Mouse (Mus musculus) kidney, embryonic 14.5 days (tissue): ENCODE results near the gene Ndufa10. TPM values are rescaled to one million over a fixed set of nuclear protein-coding genes. Genes with fewer than 3 reads are reported as not detected.

Experiments used
- ATAC-seq: fragments of 200-750 bp; cut with Nextera tagmentation; 2 replicates; pipeline ENCODE4 v1.8.0; 2017; ENCODE audit warnings: moderate number of reproducible peaks, mild to moderate bottlenecking, moderate TSS enrichment, moderate library complexity; ENCODE audit not compliant: low FRiP score, low TSS enrichment
- H3K27ac ChIP-seq: fragments of 300-500 bp; sonication (generic); 2 replicates; pipeline ENCODE4 v1.5.1; 2014; ENCODE audit warnings: low read depth, mild to moderate bottlenecking, low read length, moderate library complexity, mixed read lengths
- H3K27me3 ChIP-seq: fragments of 300-500 bp; sonication (generic); 2 replicates; pipeline ENCODE4 v1.6.1; 2014; ENCODE audit warnings: mild to moderate bottlenecking, low read length; ENCODE audit not compliant: control insufficient read depth, insufficient read depth
- H3K36me3 ChIP-seq: fragments of 300-500 bp; sonication (generic); 2 replicates; pipeline ENCODE4 v1.6.1; 2014; ENCODE audit warnings: low read length, mixed read lengths; ENCODE audit not compliant: control insufficient read depth, insufficient read depth
- H3K4me1 ChIP-seq: fragments of 300-500 bp; sonication (generic); 2 replicates; pipeline ENCODE4 v1.6.1; 2014; ENCODE audit warnings: low read length, mixed read lengths; ENCODE audit not compliant: control insufficient read depth, insufficient read depth
- H3K4me2 ChIP-seq: fragments of 300-500 bp; sonication (generic); replicated peaks from 2 replicates; pipeline ENCODE4 v1.6.1; 2014; ENCODE audit warnings: low read depth, mild to moderate bottlenecking, low read length
- H3K4me3 ChIP-seq: fragments of 300-500 bp; sonication (generic); 2 replicates; pipeline ENCODE4 v1.5.1; 2014; ENCODE audit warnings: mild to moderate bottlenecking, low read length
- H3K9ac ChIP-seq: fragments of 300-500 bp; sonication (generic); 2 replicates; pipeline ENCODE4 v1.6.1; 2014; ENCODE audit warnings: low read depth, mild to moderate bottlenecking, low read length, moderate library complexity
- H3K9me3 ChIP-seq: fragments of 300-500 bp; sonication (generic); 2 replicates; pipeline ENCODE4 v1.6.1; 2016; ENCODE audit warnings: low read length; ENCODE audit not compliant: control insufficient read depth
- WGBS: fragments of 180-500 bp; shearing (Covaris S2); extraction: QIAGEN DNeasy Blood & Tissue Kit; methylation state at CpG from one replicate; pipeline ENCODE4 v1.1.7; 2014; 5-methylcytosine and 5-hydroxymethylcytosine counted together
- polyA plus RNA-seq: library from polyadenylated mRNA; unstranded; fragments of >200 nt; fragmentation: Nextera tagmentation; extraction: Ambion mirVana; gene quantifications from 2 replicates; pipeline ENCODE4 v1.2.1, GENCODE M21; 2014

Gene Ndufa10
- polyA plus RNA-seq, 1 experiment from 2014 or later = 335 TPM

- no peak overlapping the region for H3K4me2 ChIP-seq
- no peak overlapping the region for H3K4me3 ChIP-seq
- no peak for ATAC-seq
- peaks cover 34% of the 10 kb centered on the region for H3K36me3 ChIP-seq
- H3K27ac ChIP-seq = no peak overlapping the region
- H3K9ac ChIP-seq = no peak overlapping the region
- H3K27me3 ChIP-seq = no peaks in the 10 kb centered on the region
- 49% methylated on average over 4 of the region's 4 CpGs for WGBS
- 0 out of 2 replicates have a peak, but pooled peaks cover 2% of the 10 kb centered on the region for H3K4me1 ChIP-seq
- H3K9me3 ChIP-seq = no peaks in the 10 kb centered on the region
These were observed 36.8 kb downstream of the Ndufa10 start for GRCm38 (mm10) chr1:92436831-92437321.

GRCm38 (mm10) chr1:92434986-92435385, 38.7 kb downstream of the Ndufa10 start:
- Histone ChIP-seq H3K4me2 (no peak overlapping the region), H3K9me3 (no peaks in the 10 kb centered on the region), H3K27ac (no peak overlapping the region), H3K9ac (no peak overlapping the region), H3K4me3 (no peak overlapping the region), H3K4me1 (0 out of 2 replicates have a peak, but pooled peaks cover 2% of the 10 kb centered on the region), H3K27me3 (no peaks in the 10 kb centered on the region), H3K36me3 (peaks cover 19% of the 10 kb centered on the region)
- no peak for ATAC-seq
- 86% methylated on average over 1 of the region's 1 CpGs for WGBS

GRCm38 (mm10) chr1:92432791-92433190, 40.9 kb downstream of the Ndufa10 start:
- Histone ChIP-seq H3K9ac (no peak overlapping the region), H3K4me1 (0 out of 2 replicates have a peak, but pooled peaks cover 2% of the 10 kb centered on the region), H3K4me2 (no peak overlapping the region), H3K27ac (no peak overlapping the region), H3K27me3 (no peaks in the 10 kb centered on the region), H3K9me3 (no peaks in the 10 kb centered on the region), H3K36me3 (no peaks in the 10 kb centered on the region), H3K4me3 (no peak overlapping the region)
- ATAC-seq = no peak
- 74% methylated on average over 9 of the region's 9 CpGs for WGBS

- Histone ChIP-seq H3K4me1 (0 out of 2 replicates have a peak, but pooled peaks cover 2% of the 10 kb centered on the region), H3K9me3 (no peaks in the 10 kb centered on the region), H3K27ac (no peak overlapping the region), H3K4me3 (no peak overlapping the region), H3K9ac (no peak overlapping the region), H3K36me3 (no peaks in the 10 kb centered on the region), H3K4me2 (no peak overlapping the region), H3K27me3 (no peaks in the 10 kb centered on the region)
- ATAC-seq = no peak
- 52% methylated on average over 4 of the region's 4 CpGs for WGBS
These were observed 41.6 kb downstream of the Ndufa10 start for GRCm38 (mm10) chr1:92432098-92432497.

- H3K4me2 ChIP-seq = no peak overlapping the region
- ATAC-seq = no peak
- no peak overlapping the region for H3K27ac ChIP-seq
- no peaks in the 10 kb centered on the region for H3K27me3 ChIP-seq
- no peak overlapping the region for H3K9ac ChIP-seq
- H3K4me3 ChIP-seq = no peak overlapping the region
- WGBS = 76% methylated on average over 3 of the region's 3 CpGs
- H3K4me1 ChIP-seq = 0 out of 2 replicates have a peak, but pooled peaks cover 2% of the 10 kb centered on the region
- no peaks in the 10 kb centered on the region for H3K9me3 ChIP-seq
- H3K36me3 ChIP-seq = no peaks in the 10 kb centered on the region
These were observed 42.2 kb downstream of the Ndufa10 start for GRCm38 (mm10) chr1:92431420-92431819.

GRCm38 (mm10) chr1:92430991-92431390, 42.7 kb downstream of the Ndufa10 start:
- Histone ChIP-seq H3K9me3 (no peaks in the 10 kb centered on the region), H3K4me3 (no peak overlapping the region), H3K4me2 (no peak overlapping the region), H3K4me1 (0 out of 2 replicates have a peak, but pooled peaks cover 2% of the 10 kb centered on the region), H3K36me3 (no peaks in the 10 kb centered on the region), H3K9ac (no peak overlapping the region), H3K27ac (no peak overlapping the region), H3K27me3 (no peaks in the 10 kb centered on the region)
- ATAC-seq = no peak
- 100% methylated on average over 1 of the region's 1 CpGs for WGBS

- H3K27ac ChIP-seq = no peak overlapping the region
- no peaks in the 10 kb centered on the region for H3K4me1 ChIP-seq
- ATAC-seq = no peak
- no peaks in the 10 kb centered on the region for H3K36me3 ChIP-seq
- H3K9ac ChIP-seq = no peak overlapping the region
- no peak overlapping the region for H3K4me3 ChIP-seq
- no peaks in the 10 kb centered on the region for H3K9me3 ChIP-seq
- 67% methylated on average over 7 of the region's 7 CpGs for WGBS
- H3K27me3 ChIP-seq = no peaks in the 10 kb centered on the region
- H3K4me2 ChIP-seq = no peak overlapping the region
These were observed 48.9 kb downstream of the Ndufa10 start for GRCm38 (mm10) chr1:92424714-92425113.

- H3K27ac ChIP-seq = no peak overlapping the region
- no peak overlapping the region for H3K9ac ChIP-seq
- H3K27me3 ChIP-seq = no peaks in the 10 kb centered on the region
- no peaks in the 10 kb centered on the region for H3K36me3 ChIP-seq
- H3K4me3 ChIP-seq = no peak overlapping the region
- 81% methylated on average over 5 of the region's 5 CpGs for WGBS
- no peaks in the 10 kb centered on the region for H3K4me1 ChIP-seq
- ATAC-seq = no peak
- no peak overlapping the region for H3K4me2 ChIP-seq
- no peaks in the 10 kb centered on the region for H3K9me3 ChIP-seq
These were observed 68.5 kb downstream of the Ndufa10 start for GRCm38 (mm10) chr1:92405131-92405530.

GRCm38 (mm10) chr1:92400556-92400955, 73.1 kb downstream of the Ndufa10 start:
- Histone ChIP-seq H3K4me1 (no peaks in the 10 kb centered on the region), H3K9me3 (no peaks in the 10 kb centered on the region), H3K9ac (no peak overlapping the region), H3K27me3 (no peaks in the 10 kb centered on the region), H3K36me3 (no peaks in the 10 kb centered on the region), H3K4me3 (no peak overlapping the region), H3K4me2 (no peak overlapping the region), H3K27ac (no peak overlapping the region)
- WGBS = 88% methylated on average over 2 of the region's 2 CpGs
- ATAC-seq = no peak
